Mouse (Mus musculus) stomach, postnatal 0 days (tissue): Measurements from ENCODE around the gene Bcar3. TPM values are rescaled to one million over a fixed set of nuclear protein-coding genes. Genes with fewer than 3 reads are reported as not detected.

Source experiments
- ATAC-seq: fragments of 200-750 bp; cut with Nextera tagmentation; 2 replicates; pipeline ENCODE4 v1.8.0; 2017; ENCODE audit not compliant: low FRiP score, low TSS enrichment
- DNase-seq: peaks from one replicate; pipeline ENCODE4 v3.0.0-alpha.2; 2016; ENCODE audit warnings: low spot score
- H3K27ac ChIP-seq: fragments of 300-500 bp; sonication (generic); replicated peaks from 2 replicates; pipeline ENCODE4 v1.5.1; 2014; ENCODE audit warnings: mild to moderate bottlenecking, control low read depth
- H3K27me3 ChIP-seq: fragments of 300-500 bp; sonication (generic); 2 replicates; pipeline ENCODE4 v1.6.1; 2014; ENCODE audit warnings: low read length; ENCODE audit not compliant: control insufficient read depth, insufficient read depth
- H3K36me3 ChIP-seq: fragments of 300-500 bp; sonication (generic); 2 replicates; pipeline ENCODE4 v1.6.1; 2014; ENCODE audit warnings: low read length, mixed read lengths; ENCODE audit not compliant: control insufficient read depth, insufficient read depth
- H3K4me1 ChIP-seq: fragments of 300-500 bp; sonication (generic); replicated peaks from 2 replicates; pipeline ENCODE4 v1.6.1; 2014; ENCODE audit warnings: antibody characterized with exemption; ENCODE audit not compliant: control insufficient read depth, insufficient read depth
- H3K4me2 ChIP-seq: fragments of 300-500 bp; sonication (generic); replicated peaks from 2 replicates; pipeline ENCODE4 v1.6.1; 2014; ENCODE audit warnings: low read depth, mild to moderate bottlenecking, control low read depth, moderate library complexity
- H3K4me3 ChIP-seq: fragments of 300-500 bp; sonication (generic); 2 replicates; pipeline ENCODE4 v1.5.1; 2014; ENCODE audit warnings: low read depth, low read length, control low read depth
- H3K9ac ChIP-seq: fragments of 300-500 bp; sonication (generic); 2 replicates; pipeline ENCODE4 v1.6.1; 2014; ENCODE audit warnings: mild to moderate bottlenecking, low read length, control low read depth, mixed read lengths
- H3K9me3 ChIP-seq: fragments of 300-500 bp; sonication (generic); 2 replicates; pipeline ENCODE4 v1.6.1; 2016; ENCODE audit warnings: low read length; ENCODE audit not compliant: control insufficient read depth
- CTCF ChIP-seq: IDR thresholded peaks from 2 replicates; pipeline ENCODE4 v1.5.1; 2016; ENCODE audit warnings: antibody characterized with exemption, low read depth, mild to moderate bottlenecking, moderate library complexity
- EP300 ChIP-seq: optimal IDR thresholded peaks from 2 replicates; pipeline ENCODE3; 2016; ENCODE audit warnings: antibody characterized with exemption
- WGBS: fragments of 180-500 bp; shearing (Covaris S2); extraction: QIAGEN DNeasy Blood & Tissue Kit; methylation state at CpG from one replicate; pipeline ENCODE4 v1.1.7; 2014; 5-methylcytosine and 5-hydroxymethylcytosine counted together
- polyA plus RNA-seq: library from polyadenylated mRNA; unstranded; fragments of >200 nt; fragmentation: Nextera tagmentation; extraction: Ambion mirVana; gene quantifications from 2 replicates; pipeline ENCODE4 v1.2.1, GENCODE M21; 2015

Bcar3 gene
- polyA plus RNA-seq, 1 experiment from 2014 or later: 12.6 TPM

DNA sequence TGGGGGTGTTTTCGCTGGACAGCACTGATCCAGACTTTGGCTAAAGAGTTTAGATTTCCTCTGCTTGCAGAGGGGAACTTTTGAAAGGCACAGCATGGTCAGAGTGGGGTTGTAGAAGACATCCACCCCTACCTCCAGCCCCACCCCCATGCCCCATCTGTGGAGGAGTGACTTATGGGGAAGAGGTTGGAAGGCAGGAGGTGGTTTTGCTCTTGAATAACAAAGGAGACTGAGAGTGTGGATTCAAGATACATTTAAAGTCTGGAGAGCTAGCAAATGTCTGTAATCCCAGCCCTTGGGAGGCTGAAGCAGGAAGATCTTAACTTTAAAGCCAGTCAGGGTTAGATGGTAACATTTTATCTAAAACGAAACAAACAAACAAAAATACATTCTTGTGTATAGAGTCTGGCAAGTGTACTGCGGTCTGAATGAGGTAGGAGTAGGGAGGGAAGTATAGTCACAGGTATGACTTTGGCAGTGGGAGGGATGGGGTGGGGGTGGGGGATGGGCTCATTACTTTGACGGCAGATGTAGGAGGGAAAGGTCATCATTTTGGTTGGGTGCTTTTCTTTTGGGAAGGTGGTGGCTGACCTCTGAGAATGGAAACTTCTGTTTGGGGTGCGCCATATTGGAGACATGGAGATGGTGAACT, 140.2 kb downstream of the Bcar3 start:
- Histone ChIP-seq H3K4me2 (no peak overlapping the region), H3K36me3 (no peaks in the 10 kb centered on the region), H3K9ac (no peak overlapping the region), H3K9me3 (no peaks in the 10 kb centered on the region), H3K27me3 (no peaks in the 10 kb centered on the region), H3K4me3 (no peak overlapping the region), H3K27ac (no peak overlapping the region), H3K4me1 (no peaks in the 10 kb centered on the region)
- ATAC-seq (no peak), DNase-seq (no peak)
- TF ChIP-seq EP300 (no peak), CTCF (no peak)
- 93% methylated on average over 5 of the region's 5 CpGs for WGBS

DNA sequence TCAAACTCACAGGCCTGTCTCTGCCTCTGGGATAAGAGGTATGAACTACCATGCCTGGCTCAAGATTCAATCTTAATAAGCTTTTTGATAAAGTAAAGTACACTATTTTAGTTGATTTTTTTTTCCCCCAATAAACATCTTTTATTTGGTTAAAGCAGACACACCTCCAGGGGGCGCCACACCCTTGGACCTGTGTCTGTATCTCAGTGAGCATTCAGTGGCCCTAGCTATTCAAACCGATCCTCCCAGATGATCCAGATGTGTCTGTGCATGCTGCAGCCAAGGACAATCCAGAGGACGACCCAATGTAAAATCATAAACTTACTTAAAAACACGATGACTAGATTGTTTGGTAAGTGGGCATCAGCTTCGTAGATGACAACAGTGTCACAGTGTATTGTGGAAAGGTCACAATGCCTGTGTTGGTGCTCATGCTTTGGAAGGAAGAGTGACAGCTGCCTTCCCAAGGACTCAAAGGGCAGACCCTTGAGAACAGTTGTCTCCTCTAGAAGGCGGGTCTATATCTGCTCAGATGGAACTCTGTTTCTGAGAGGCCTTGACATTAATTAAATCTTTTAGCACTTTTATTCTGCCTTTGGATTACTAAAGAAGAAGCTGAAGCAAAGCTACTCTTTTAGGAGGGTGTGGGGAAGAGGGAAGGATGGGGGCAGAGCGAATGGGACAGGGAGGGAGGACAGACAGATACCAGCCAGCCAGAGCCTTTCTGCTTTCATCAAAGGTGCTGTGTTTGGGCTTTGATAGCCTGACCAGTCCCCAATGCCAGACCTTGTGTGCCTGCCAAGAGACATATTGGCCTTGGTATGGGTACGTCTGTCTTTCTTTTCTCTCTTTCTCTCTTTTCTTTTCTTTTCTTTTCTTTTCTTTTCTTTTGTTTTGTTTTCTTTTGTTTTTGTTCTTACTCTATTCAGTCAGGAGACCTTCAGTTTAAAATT, 141.3 kb downstream of the Bcar3 start:
- no peak overlapping the region for H3K4me2 ChIP-seq
- H3K9me3 ChIP-seq: no peaks in the 10 kb centered on the region
- no peaks in the 10 kb centered on the region for H3K27me3 ChIP-seq
- H3K9ac ChIP-seq: no peak overlapping the region
- TF ChIP-seq EP300: no peak
- peak; percentile 35 for TF ChIP-seq CTCF
- 87% methylated on average over 8 of the region's 8 CpGs for WGBS
- H3K27ac ChIP-seq: no peak overlapping the region
- no peaks in the 10 kb centered on the region for H3K36me3 ChIP-seq
- no peaks in the 10 kb centered on the region for H3K4me1 ChIP-seq
- DNase-seq (no peak), ATAC-seq (no peak)
- H3K4me3 ChIP-seq: no peak overlapping the region

DNA sequence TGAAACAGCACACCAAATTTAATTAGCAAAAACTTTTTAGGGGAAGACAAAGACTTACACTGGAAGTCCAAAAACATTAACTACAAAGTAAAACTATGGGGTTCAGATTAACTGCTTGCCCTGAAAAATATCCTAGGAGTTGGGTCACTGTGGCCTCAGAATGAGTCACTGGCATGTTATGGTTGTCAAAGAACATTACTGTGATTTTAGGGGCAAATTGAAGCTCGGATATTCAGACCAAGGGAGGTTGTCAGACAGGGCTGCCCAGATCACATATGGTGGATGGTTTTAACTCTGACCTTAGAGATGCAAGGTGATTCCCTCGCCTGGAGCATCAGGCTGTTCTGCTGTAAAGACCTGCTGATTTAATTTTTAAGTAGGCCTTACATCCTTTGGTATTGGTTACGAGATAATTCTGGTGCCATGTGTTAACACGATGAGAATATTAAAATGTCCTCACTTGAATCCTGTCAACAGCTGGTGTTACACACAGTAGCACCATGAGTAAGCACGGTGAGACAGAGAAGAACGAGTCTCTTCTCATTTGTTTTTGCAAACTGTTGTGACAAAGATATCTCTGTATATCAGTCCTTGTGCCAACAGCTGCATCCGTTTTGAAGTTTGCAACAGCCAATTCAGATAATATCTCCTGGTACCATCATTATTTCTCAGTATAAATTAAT, 144.3 kb downstream of the Bcar3 start:
- 69% methylated on average over 7 of the region's 7 CpGs for WGBS
- Histone ChIP-seq H3K27me3 (no peaks in the 10 kb centered on the region), H3K4me2 (no peak overlapping the region), H3K4me3 (no peak overlapping the region), H3K27ac (no peak overlapping the region), H3K36me3 (no peaks in the 10 kb centered on the region), H3K9me3 (no peaks in the 10 kb centered on the region), H3K9ac (no peak overlapping the region), H3K4me1 (no peaks in the 10 kb centered on the region)
- no peak for DNase-seq
- ATAC-seq: no peak
- TF ChIP-seq EP300: no peak
- TF ChIP-seq CTCF: no peak

- WGBS: 89% methylated on average over 11 of the region's 11 CpGs
- Histone ChIP-seq H3K4me1 (no peaks in the 10 kb centered on the region), H3K27me3 (no peaks in the 10 kb centered on the region), H3K36me3 (no peaks in the 10 kb centered on the region), H3K4me2 (no peak overlapping the region), H3K27ac (no peak overlapping the region), H3K4me3 (no peak overlapping the region), H3K9ac (no peak overlapping the region), H3K9me3 (no peaks in the 10 kb centered on the region)
- DNase-seq: no peak
- TF ChIP-seq EP300 (no peak), CTCF (no peak)
- no peak for ATAC-seq
Observed at GRCm38 (mm10) chr3:122445696-122446095, 151.8 kb downstream of the Bcar3 start.

GRCm38 (mm10) chr3:122446678-122447077, 152.7 kb downstream of the Bcar3 start:
- Histone ChIP-seq H3K36me3 (no peaks in the 10 kb centered on the region), H3K27me3 (no peaks in the 10 kb centered on the region), H3K4me2 (no peak overlapping the region), H3K9me3 (no peaks in the 10 kb centered on the region), H3K9ac (no peak overlapping the region), H3K4me3 (no peak overlapping the region), H3K4me1 (no peaks in the 10 kb centered on the region), H3K27ac (no peak overlapping the region)
- TF ChIP-seq CTCF (no peak), EP300 (no peak)
- DNase-seq: no peak
- no peak for ATAC-seq
- WGBS: 85% methylated on average over 8 of the region's 8 CpGs
